Mouse (Mus musculus): ENCODE data around the gene Frmd4a. TPM values are rescaled to one million over a fixed set of nuclear protein-coding genes. Genes with fewer than 3 reads are reported as not detected.

The Frmd4a gene
- polyA plus RNA-seq, 1 experiment from 2014 or later: 16.8 TPM

DNA sequence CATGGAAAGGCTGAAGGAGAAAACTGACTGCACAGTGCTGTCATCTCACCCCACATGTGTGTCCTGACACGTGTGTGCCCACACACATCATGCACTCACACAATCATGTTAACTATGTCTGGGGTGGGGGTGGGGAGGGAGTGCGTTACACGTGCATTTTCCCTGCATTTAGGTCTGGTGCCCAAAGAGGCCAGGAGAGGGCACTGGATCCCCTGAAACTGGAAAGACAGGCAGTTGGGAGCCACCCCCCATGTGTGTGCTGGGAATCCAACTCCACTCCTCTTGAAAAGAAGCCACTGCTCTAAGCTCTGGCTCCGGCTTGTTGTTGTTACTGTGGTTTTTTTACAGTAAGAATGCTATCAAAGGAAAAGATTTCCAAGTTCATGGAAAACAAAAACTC, 627.5 kb downstream of the Frmd4a start:
- 85% methylated on average over 4 of the region's 4 CpGs for WGBS
- no peak for ATAC-seq (replicated peaks; ENCODE audit: low FRiP score, low read depth)
- H3K4me3 ChIP-seq (replicated peaks; ENCODE audit: low read depth, low read length): no peak overlapping the region
- no peak overlapping the region for H3K4me2 ChIP-seq (ENCODE audit: low read length)
- no peak overlapping the region for H3K27ac ChIP-seq
- no peaks in the 10 kb centered on the region for H3K4me1 ChIP-seq (replicated peaks; ENCODE audit: insufficient read depth, low read length)
- TF ChIP-seq CTCF (IDR thresholded peaks at IDR 0.05; ENCODE audit: low read depth): 0 out of 2 replicates have a peak, but pooled peaks have one; percentile 2
- H3K9ac ChIP-seq (ENCODE audit: low read depth, low read length): no peak overlapping the region
- DNase-seq (ENCODE audit: low spot score): no peak
- H3K9me3 ChIP-seq (replicated peaks; ENCODE audit: low read length): no peaks in the 10 kb centered on the region
- H3K36me3 ChIP-seq (ENCODE audit: insufficient read depth, low read length): peaks cover 39% of the 10 kb centered on the region
- H3K27me3 ChIP-seq (ENCODE audit: insufficient read depth, low read length): no peaks in the 10 kb centered on the region

DNA sequence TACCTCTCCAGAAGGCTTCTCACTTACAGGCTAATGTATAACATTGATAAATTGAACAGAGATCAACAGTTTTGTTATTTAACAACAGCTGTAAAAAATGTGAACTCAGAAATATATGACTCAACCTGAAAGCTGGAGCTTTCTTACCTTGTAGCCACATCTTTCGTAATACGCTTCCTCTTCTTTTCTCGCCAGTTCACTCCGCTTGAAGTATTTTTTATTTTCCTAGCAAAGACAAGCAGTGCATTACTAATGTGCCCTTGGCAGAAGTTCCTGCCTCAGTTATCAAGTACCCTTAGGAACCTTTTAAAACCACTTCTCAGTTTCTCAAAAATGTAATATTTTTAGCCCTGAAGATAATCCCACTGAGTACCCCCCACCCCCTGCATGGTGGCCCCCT, 630.6 kb downstream of the Frmd4a start:
- no peaks in the 10 kb centered on the region for H3K9me3 ChIP-seq (replicated peaks; ENCODE audit: low read length)
- H3K4me3 ChIP-seq (replicated peaks; ENCODE audit: low read depth, low read length): no peak overlapping the region
- TF ChIP-seq CTCF (IDR thresholded peaks at IDR 0.05; ENCODE audit: low read depth): no peak
- H3K4me1 ChIP-seq (replicated peaks; ENCODE audit: insufficient read depth, low read length): no peaks in the 10 kb centered on the region; the same call in 1 of the 2 replicates
- H3K4me2 ChIP-seq (ENCODE audit: low read length): no peak overlapping the region
- H3K9ac ChIP-seq (ENCODE audit: low read depth, low read length): no peak overlapping the region
- H3K27ac ChIP-seq: no peak overlapping the region
- ATAC-seq (replicated peaks; ENCODE audit: low FRiP score, low read depth): no peak
- peaks cover 21% of the 10 kb centered on the region for H3K36me3 ChIP-seq (ENCODE audit: insufficient read depth, low read length)
- no peaks in the 10 kb centered on the region for H3K27me3 ChIP-seq (ENCODE audit: insufficient read depth, low read length)
- 90% methylated on average over 4 of the region's 4 CpGs for WGBS
- no peak for DNase-seq (ENCODE audit: low spot score)

DNA sequence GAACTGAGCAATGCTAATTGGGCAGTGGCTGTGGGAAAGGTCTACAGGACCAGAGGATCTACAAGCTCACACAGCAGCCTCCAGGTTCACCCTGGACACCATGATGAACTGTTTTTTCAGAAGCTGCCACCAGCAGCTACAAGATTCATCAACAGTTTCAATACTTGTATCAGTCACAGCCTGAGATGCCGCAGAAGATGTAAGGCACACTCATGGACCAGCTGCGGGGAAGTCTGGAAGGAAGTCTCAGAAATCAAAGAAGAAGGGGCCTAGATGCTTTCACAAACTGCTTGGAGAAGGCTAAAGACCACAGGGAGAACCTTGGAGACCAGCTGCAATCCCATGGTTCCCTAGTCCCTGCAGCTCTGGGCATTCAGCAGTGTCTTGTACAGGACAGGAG, 632.1 kb downstream of the Frmd4a start:
- no peaks in the 10 kb centered on the region; the same call in 1 of the 2 replicates for H3K4me1 ChIP-seq (replicated peaks; ENCODE audit: insufficient read depth, low read length)
- no peak overlapping the region for H3K9ac ChIP-seq (ENCODE audit: low read depth, low read length)
- DNase-seq (ENCODE audit: low spot score) (no peak), ATAC-seq (replicated peaks; ENCODE audit: low FRiP score, low read depth) (no peak)
- H3K4me3 ChIP-seq (replicated peaks; ENCODE audit: low read depth, low read length): no peak overlapping the region
- no peaks in the 10 kb centered on the region for H3K9me3 ChIP-seq (replicated peaks; ENCODE audit: low read length)
- no peak overlapping the region for H3K4me2 ChIP-seq (ENCODE audit: low read length)
- no peak overlapping the region for H3K27ac ChIP-seq
- 95% methylated on average over 2 of the region's 2 CpGs for WGBS
- TF ChIP-seq CTCF (IDR thresholded peaks at IDR 0.05; ENCODE audit: low read depth): no peak
- peaks cover 13% of the 10 kb centered on the region; the same call in 1 of the 2 replicates for H3K36me3 ChIP-seq (ENCODE audit: insufficient read depth, low read length)
- H3K27me3 ChIP-seq (ENCODE audit: insufficient read depth, low read length): no peaks in the 10 kb centered on the region

DNA sequence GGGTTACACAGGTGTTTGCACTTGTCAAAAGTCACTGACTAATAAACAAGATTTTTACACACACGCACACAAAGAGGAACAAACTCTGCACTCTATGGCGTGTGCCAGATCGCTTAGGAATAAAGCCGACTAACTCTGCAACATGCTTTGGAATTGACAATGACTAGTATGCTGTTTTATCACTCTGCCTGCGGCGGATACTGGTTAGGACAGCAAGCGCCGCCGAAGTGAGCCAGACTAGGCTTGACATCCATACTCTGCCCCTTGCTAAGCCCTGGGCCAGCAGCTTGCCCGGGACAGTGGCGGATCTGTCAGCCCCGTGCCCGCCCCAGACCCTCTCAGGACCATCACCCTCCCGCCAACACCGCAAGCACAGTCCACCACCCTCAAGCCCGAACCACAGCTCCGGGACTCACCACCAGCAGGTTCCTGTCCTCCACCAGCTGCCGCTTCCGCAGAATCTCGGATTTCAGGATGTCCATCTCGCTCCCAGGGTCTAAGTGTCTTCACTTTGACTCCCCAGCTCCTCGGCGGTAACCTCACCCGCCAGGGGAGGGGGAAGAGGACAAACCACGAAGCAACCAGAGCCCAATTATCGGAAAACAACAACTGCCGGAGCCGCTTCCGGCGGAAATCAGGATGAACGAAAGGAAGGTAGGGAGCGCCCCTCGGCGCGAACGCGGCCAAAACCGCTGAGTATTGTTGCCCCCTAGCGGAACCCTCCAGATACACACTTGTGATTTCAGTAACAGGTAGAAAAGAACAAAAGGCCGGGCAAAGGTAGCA, 634.2 kb downstream of the Frmd4a start, which contains the start of gene Prpf18:
TSS of gene Prpf18 (minus strand) at position 614 of the 786 bp plus-strand sequence.
- Histone ChIP-seq H3K4me1 (replicated peaks; ENCODE audit: insufficient read depth, low read length) (no peaks in the 10 kb centered on the region; the same call in 1 of the 2 replicates), H3K9ac (ENCODE audit: low read depth, low read length) (peak within 1 kb of the TSS; percentile 86), H3K36me3 (ENCODE audit: insufficient read depth, low read length) (0 out of 2 replicates have a peak, but pooled peaks cover 3% of the 10 kb centered on the region), H3K4me3 (replicated peaks; ENCODE audit: low read depth, low read length) (peak within 1 kb of the TSS; percentile 69), H3K27me3 (ENCODE audit: insufficient read depth, low read length) (no peaks in the 10 kb centered on the region), H3K4me2 (ENCODE audit: low read length) (peak within 1 kb of the TSS; percentile 57), H3K9me3 (replicated peaks; ENCODE audit: low read length) (no peaks in the 10 kb centered on the region), H3K27ac (peak within 1 kb of the TSS; percentile 70)
- peak; percentile 86 for TF ChIP-seq CTCF (IDR thresholded peaks at IDR 0.05; ENCODE audit: low read depth)
- ATAC-seq (replicated peaks; ENCODE audit: low FRiP score, low read depth): peak; percentile 87
- WGBS: 1% methylated on average over 40 of the region's 40 CpGs
- DNase-seq (ENCODE audit: low spot score): peak; percentile 95

DNA sequence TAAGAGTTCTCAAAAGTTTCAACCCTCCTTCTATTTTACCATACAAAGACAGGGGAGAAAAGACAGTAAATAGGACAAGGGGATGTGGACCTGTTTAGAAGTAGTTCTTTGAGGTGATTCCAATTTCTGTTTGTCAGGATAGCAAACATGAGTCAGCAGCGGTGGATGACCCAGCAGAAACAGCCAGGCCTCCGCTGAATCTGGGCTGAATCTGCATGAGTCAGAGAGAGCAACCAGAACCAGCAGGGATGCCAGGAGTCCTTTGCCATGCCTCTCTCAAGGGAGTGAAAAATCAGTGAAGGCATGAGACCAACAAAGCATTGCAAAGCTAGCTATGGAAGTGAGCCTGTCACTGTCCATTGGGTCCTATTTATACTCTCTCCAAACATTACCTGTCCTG, 643.2 kb downstream of the Frmd4a start:
- no peaks in the 10 kb centered on the region for H3K36me3 ChIP-seq (ENCODE audit: insufficient read depth, low read length)
- H3K4me2 ChIP-seq (ENCODE audit: low read length): no peak overlapping the region
- ATAC-seq (replicated peaks; ENCODE audit: low FRiP score, low read depth): no peak
- no peaks in the 10 kb centered on the region for H3K27me3 ChIP-seq (ENCODE audit: insufficient read depth, low read length)
- no peaks in the 10 kb centered on the region for H3K4me1 ChIP-seq (replicated peaks; ENCODE audit: insufficient read depth, low read length)
- TF ChIP-seq CTCF (IDR thresholded peaks at IDR 0.05; ENCODE audit: low read depth): no peak
- no peak overlapping the region for H3K27ac ChIP-seq
- H3K4me3 ChIP-seq (replicated peaks; ENCODE audit: low read depth, low read length): no peak overlapping the region
- H3K9ac ChIP-seq (ENCODE audit: low read depth, low read length): no peak overlapping the region
- no peaks in the 10 kb centered on the region for H3K9me3 ChIP-seq (replicated peaks; ENCODE audit: low read length)
- no peak for DNase-seq (ENCODE audit: low spot score)
- 88% methylated on average over 2 of the region's 2 CpGs for WGBS

All from kidney, postnatal 0 days (tissue).